Mouse (Mus musculus): ENCODE data around the gene Eif2a. TPM values are rescaled to one million over a fixed set of nuclear protein-coding genes. Genes with fewer than 3 reads are reported as not detected.

The Eif2a gene
- total RNA-seq, 1 experiment: 88.9 TPM

DNA sequence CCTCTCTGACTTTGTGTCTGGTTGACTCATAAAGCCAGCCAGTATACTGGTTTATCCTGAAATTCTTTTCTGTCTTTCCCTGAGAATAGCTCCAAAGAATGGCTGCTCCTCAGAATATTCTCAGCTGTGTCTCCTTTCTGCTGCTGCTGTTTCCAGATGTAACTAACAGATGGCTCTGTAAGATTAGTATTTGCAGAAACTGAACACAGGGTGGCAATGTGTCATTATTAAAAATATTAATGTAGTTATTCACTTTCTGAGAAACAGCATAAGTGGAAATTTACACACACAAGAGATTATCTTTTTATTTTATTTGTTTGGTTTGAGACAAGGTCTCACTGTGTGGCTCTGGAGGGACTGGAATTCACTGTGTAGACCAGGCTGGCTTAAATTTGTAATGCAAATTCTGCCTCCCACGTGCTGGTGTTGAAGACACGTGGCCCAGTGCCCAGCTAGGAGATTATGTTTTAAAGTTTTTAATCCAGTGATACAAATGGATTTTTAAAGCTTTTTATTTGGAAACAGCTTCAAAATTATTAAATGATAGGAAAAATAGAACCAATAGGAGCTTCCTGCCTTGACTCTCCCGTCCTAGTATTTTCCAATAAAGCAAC is 21.8 kb upstream of the Eif2a start:
- TF ChIP-seq MAFK (IDR thresholded peaks at IDR 0.05; ENCODE audit: insufficient read depth, low read depth, low read length): no peak
- TF ChIP-seq ZNF384 (IDR thresholded peaks at IDR 0.05; ENCODE audit: low read depth, low read length): no peak
- no peak for TF ChIP-seq HCFC1 (IDR thresholded peaks at IDR 0.05; ENCODE audit: borderline replicate concordance, insufficient read depth, low read length)
- no peak for TF ChIP-seq ZC3H11A (IDR thresholded peaks at IDR 0.05; ENCODE audit: borderline replicate concordance, low read depth, low read length)
- TF ChIP-seq CHD2 (IDR thresholded peaks at IDR 0.05; ENCODE audit: low read depth, low read length): no peak

DNA sequence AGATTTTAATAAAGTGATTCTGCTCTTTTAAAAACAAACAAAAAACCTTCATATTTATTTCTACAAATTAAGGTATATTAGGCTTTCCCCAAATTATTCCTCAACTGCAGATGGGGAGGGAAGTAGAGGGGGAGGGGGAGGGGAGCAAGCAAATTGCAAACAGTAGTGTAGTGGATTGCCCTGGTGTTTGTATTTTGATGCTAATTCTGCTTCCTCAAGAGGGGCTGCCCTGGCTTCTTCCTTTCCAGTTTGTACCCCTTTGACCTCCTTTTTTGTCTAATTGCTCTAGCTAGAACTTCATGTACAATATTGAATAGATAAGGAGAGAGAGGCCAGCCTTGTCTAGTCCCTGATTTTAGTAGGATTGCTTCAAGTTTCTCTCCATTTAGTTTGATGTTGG is 20.9 kb upstream of the Eif2a start:
- no peak for DNase-seq (ENCODE audit: low read depth, low spot score)
- in situ Hi-C loops (cut with MboI; ENCODE audit: low sequenced_read_pairs in 2 of 2, unreplicated experiment in 2 of 2): no loop called here
- TF ChIP-seq ZC3H11A (IDR thresholded peaks at IDR 0.05; ENCODE audit: borderline replicate concordance, low read depth, low read length) (no peak), CHD2 (IDR thresholded peaks at IDR 0.05; ENCODE audit: low read depth, low read length) (no peak), HCFC1 (IDR thresholded peaks at IDR 0.05; ENCODE audit: borderline replicate concordance, insufficient read depth, low read length) (no peak), MAFK (IDR thresholded peaks at IDR 0.05; ENCODE audit: insufficient read depth, low read depth, low read length) (no peak), ZNF384 (IDR thresholded peaks at IDR 0.05; ENCODE audit: low read depth, low read length) (no peak)
- Histone ChIP-seq H3K9me3 (ENCODE audit: control insufficient read depth, insufficient read depth, low read depth, low read length) (no peaks in the 10 kb centered on the region), H3K27ac (ENCODE audit: insufficient read depth, low read depth, low read length, poor library complexity, severe bottlenecking) (peak overlapping the region; percentile 66; the same call in 1 of the 2 replicates), H3K4me1 (ENCODE audit: control insufficient read depth in 2 of 2, insufficient read depth in 2 of 2, low read length in 2 of 2, poor library complexity in 1 of 2) (peaks cover 8 to 9% of the 10 kb centered on the region in 2 experiments), H3K9ac (ENCODE audit: insufficient read depth, low read depth, low read length, poor library complexity, severe bottlenecking) (no peak overlapping the region), H3K36me3 (ENCODE audit: control insufficient read depth, insufficient read depth, low read length, poor library complexity, severe bottlenecking) (no peaks in the 10 kb centered on the region), H3K4me3 (ENCODE audit: insufficient read depth in 1 of 2, low read depth in 1 of 2, low read length in 2 of 2, poor library complexity in 1 of 2, severe bottlenecking in 1 of 2) (no peak overlapping the region)

More for the DNA sequence above, 21.8 kb upstream of the Eif2a start:
- Histone ChIP-seq H3K27ac (ENCODE audit: insufficient read depth, low read depth, low read length, poor library complexity, severe bottlenecking) (peak overlapping the region; percentile 70; the same call in 1 of the 2 replicates), H3K9ac (ENCODE audit: insufficient read depth, low read depth, low read length, poor library complexity, severe bottlenecking) (no peak overlapping the region), H3K4me1 (ENCODE audit: control insufficient read depth in 2 of 2, insufficient read depth in 2 of 2, low read length in 2 of 2, poor library complexity in 1 of 2) (peaks cover 8 to 9% of the 10 kb centered on the region in 2 experiments), H3K36me3 (ENCODE audit: control insufficient read depth, insufficient read depth, low read length, poor library complexity, severe bottlenecking) (no peaks in the 10 kb centered on the region), H3K9me3 (ENCODE audit: control insufficient read depth, insufficient read depth, low read depth, low read length) (no peaks in the 10 kb centered on the region), H3K4me3 (ENCODE audit: insufficient read depth in 1 of 2, low read depth in 1 of 2, low read length in 2 of 2, poor library complexity in 1 of 2, severe bottlenecking in 1 of 2) (no peak overlapping the region)
- no peak for DNase-seq (ENCODE audit: low read depth, low spot score)
- in situ Hi-C loops (cut with MboI; ENCODE audit: low sequenced_read_pairs in 2 of 2, unreplicated experiment in 2 of 2): no loop called here

DNA sequence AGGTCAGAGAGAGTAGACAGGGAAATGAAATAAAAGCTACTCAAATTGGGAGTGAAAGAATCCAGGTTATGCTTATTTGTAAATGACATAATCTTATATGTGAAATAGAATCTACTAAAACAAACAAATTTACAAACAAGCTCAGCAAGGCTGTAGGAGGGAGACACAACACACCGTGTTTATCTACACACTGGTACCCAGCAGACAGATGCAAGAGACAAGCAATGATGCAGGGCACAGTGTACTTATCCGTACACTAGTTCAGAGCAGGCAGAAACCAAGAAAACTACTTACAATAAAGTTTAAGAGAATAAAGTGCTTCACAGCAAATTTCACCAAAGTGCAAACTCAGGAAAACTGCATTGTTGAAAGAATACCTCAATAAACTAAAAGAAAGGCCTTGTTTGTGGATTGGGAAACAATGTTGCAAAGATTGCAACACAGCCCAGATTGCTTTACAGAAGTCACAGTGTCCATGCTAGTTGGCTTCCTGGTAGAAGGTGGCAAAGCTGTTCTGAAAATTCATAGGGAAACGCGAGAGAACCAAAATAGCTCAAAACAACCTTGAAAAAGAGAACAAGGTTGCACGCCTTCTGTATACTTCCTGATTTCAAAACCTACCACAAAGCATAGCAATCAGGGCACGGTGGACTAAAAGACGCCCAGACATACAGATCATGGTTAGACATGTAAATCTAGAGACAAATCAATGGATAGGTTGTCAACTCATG is 17.4 kb upstream of the Eif2a start:
- H3K36me3 ChIP-seq (ENCODE audit: control insufficient read depth, insufficient read depth, low read length, poor library complexity, severe bottlenecking): no peaks in the 10 kb centered on the region
- H3K4me1 ChIP-seq (ENCODE audit: control insufficient read depth in 2 of 2, insufficient read depth in 2 of 2, low read length in 2 of 2, poor library complexity in 1 of 2): peaks cover 6 to 11% of the 10 kb centered on the region in 2 experiments
- TF ChIP-seq ZC3H11A (IDR thresholded peaks at IDR 0.05; ENCODE audit: borderline replicate concordance, low read depth, low read length) (no peak), ZNF384 (IDR thresholded peaks at IDR 0.05; ENCODE audit: low read depth, low read length) (no peak)
- H3K27ac ChIP-seq (ENCODE audit: insufficient read depth, low read depth, low read length, poor library complexity, severe bottlenecking): no peak overlapping the region
- H3K9ac ChIP-seq (ENCODE audit: insufficient read depth, low read depth, low read length, poor library complexity, severe bottlenecking): no peak overlapping the region
- in situ Hi-C loops (cut with MboI; ENCODE audit: low sequenced_read_pairs in 2 of 2, unreplicated experiment in 2 of 2): no loop called here
- DNase-seq (ENCODE audit: low read depth, low spot score): no peak
- H3K9me3 ChIP-seq (ENCODE audit: control insufficient read depth, insufficient read depth, low read depth, low read length): no peaks in the 10 kb centered on the region
- no peak overlapping the region for H3K4me3 ChIP-seq (ENCODE audit: insufficient read depth in 1 of 2, low read depth in 1 of 2, low read length in 2 of 2, poor library complexity in 1 of 2, severe bottlenecking in 1 of 2)

GRCm38 (mm10) chr3:58511581-58511980 is 14.0 kb upstream of the Eif2a start:
- in situ Hi-C loops (cut with MboI; ENCODE audit: low sequenced_read_pairs in 2 of 2, unreplicated experiment in 2 of 2): no loop called here
- Histone ChIP-seq H3K9me3 (ENCODE audit: control insufficient read depth, insufficient read depth, low read depth, low read length) (no peaks in the 10 kb centered on the region), H3K4me1 (ENCODE audit: control insufficient read depth in 2 of 2, insufficient read depth in 2 of 2, low read length in 2 of 2, poor library complexity in 1 of 2) (peaks cover 2 to 3% of the 10 kb centered on the region in 2 experiments; a peak in 2 of 4 replicates), H3K27ac (ENCODE audit: insufficient read depth, low read depth, low read length, poor library complexity, severe bottlenecking) (no peak overlapping the region), H3K4me3 (ENCODE audit: insufficient read depth in 1 of 2, low read depth in 1 of 2, low read length in 2 of 2, poor library complexity in 1 of 2, severe bottlenecking in 1 of 2) (no peak overlapping the region), H3K36me3 (ENCODE audit: control insufficient read depth, insufficient read depth, low read length, poor library complexity, severe bottlenecking) (no peaks in the 10 kb centered on the region), H3K9ac (ENCODE audit: insufficient read depth, low read depth, low read length, poor library complexity, severe bottlenecking) (no peak overlapping the region)
- TF ChIP-seq CHD2 (IDR thresholded peaks at IDR 0.05; ENCODE audit: low read depth, low read length): no peak
- TF ChIP-seq ZC3H11A (IDR thresholded peaks at IDR 0.05; ENCODE audit: borderline replicate concordance, low read depth, low read length): peak; percentile 15; the same call in 1 of the 2 replicates
- no peak for DNase-seq (ENCODE audit: low read depth, low spot score)
